Comparison of ENCODE assay signal across 9 mouse cellular contexts in genomic region chr6:71143894-71144455, GRCm38 (mm10). TPM values are rescaled to one million over a fixed set of nuclear protein-coding genes. Genes with fewer than 3 reads are reported as not detected.
DNase-seq lines count a peak whose midpoint lies in the region; ATAC-seq and TF ChIP-seq lines count a peak whose summit lies in the region.
"Had no signal": no experiment of that assay in that cellular context is flagged by ENCODE, and none has a peak within 500 bp of the region (broad histone marks: within the 10 kb centered on the region; RNA-seq: fewer than 3 reads in every experiment).

Gene Thnsl2 (minus strand): TSS chr6:71144439.

- intact Hi-C loops in gastrocnemius, postnatal 14 days (cut with DNase I; ENCODE audit: low total_unique reads): no loop called here
- intact Hi-C loops in left cerebral cortex, adult 2 months (cut with DNase I): loop anchor here (5.0 kb wide), 1 partner anchor 128 kb away; the partner anchor contains the start of gene Krcc1

- no peaks in the 10 kb centered on the region for H3K9me3 ChIP-seq in hindbrain, postnatal 0 days (ENCODE audit: low read length)

- WGBS in hindbrain, postnatal 0 days: under 1% methylated on average over 32 of the region's 32 CpGs

- H3K27me3 ChIP-seq in hindbrain, postnatal 0 days (ENCODE audit: insufficient read depth, low read length): no peaks in the 10 kb centered on the region

- TF ChIP-seq CTCF in hindbrain, postnatal 0 days (IDR thresholded peaks at IDR 0.05; ENCODE audit: low read depth): peak; percentile 70
- peak; percentile 61 for TF ChIP-seq CTCF in left cerebral cortex, adult 2 months (IDR thresholded peaks at IDR 0.05)

- peak within 1 kb of the TSS; percentile 59 for H3K4me3 ChIP-seq in hindbrain, postnatal 0 days (ENCODE audit: low read length)
- H3K4me3 ChIP-seq in left cerebral cortex, adult 2 months: peak within 1 kb of the TSS; percentile 78

- peak within 1 kb of the TSS; percentile 66 for H3K9ac ChIP-seq in hindbrain, postnatal 0 days (replicated peaks; ENCODE audit: low read length)

- H3K4me1 ChIP-seq in hindbrain, postnatal 0 days (ENCODE audit: insufficient read depth, low read length): no peaks in the 10 kb centered on the region; the same call in 1 of the 2 replicates

- H3K36me3 ChIP-seq in hindbrain, postnatal 0 days (ENCODE audit: insufficient read depth, low read length): no peaks in the 10 kb centered on the region

- DNase-seq in adrenal gland, adult 2 months: peak; percentile 85
- DNase-seq in embryo, embryonic 10 days (ENCODE audit: low spot score): peak; percentile 77
- DNase-seq in gastrocnemius, postnatal 14 days: peak; percentile 79
- DNase-seq in hindbrain, postnatal 0 days (ENCODE audit: low spot score): peak; percentile 82
- peak; percentile 48 to 56 for DNase-seq in left cerebral cortex, adult 2 months (ENCODE audit: extremely low spot score in 1 of 2, low spot score in 2 of 2)
- peak; percentile 73 for DNase-seq in lung, postnatal 36 days
- peak; percentile 81 for DNase-seq in retina, postnatal 1 day
- DNase-seq in urinary bladder, postnatal 25 days (ENCODE audit: low spot score): peak; percentile 45

- ATAC-seq in hindbrain, postnatal 0 days: peak; percentile 93

- H3K4me2 ChIP-seq in hindbrain, postnatal 0 days (ENCODE audit: low read depth, low read length): peak within 1 kb of the TSS; percentile 66

- H3K27ac ChIP-seq in hindbrain, postnatal 0 days: peak within 1 kb of the TSS; percentile 74
- peak within 1 kb of the TSS; percentile 84 for H3K27ac ChIP-seq in left cerebral cortex, adult 2 months

RNA-seq across cellular contexts. Expression of gene Thnsl2, which starts in this region (rescaled TPM):
- 10 to 100 TPM; 14.9 to 18.5 TPM for total RNA-seq in adrenal gland, adult 2 months (2021)
- 22.1 and 24.3 TPM in 2 replicates for polyA plus RNA-seq in adrenal gland, adult 2 months (2012; rRNA removed)
- 1 to 10 TPM; 5.9 to 6.2 TPM for total RNA-seq in gastrocnemius, postnatal 14 days (2021)
- 4.9 and 10.2 TPM in 2 replicates for total RNA-seq in hindbrain, postnatal 0 days (2014; rRNA removed)
- 6.6 and 6.8 TPM in 2 replicates for polyA plus RNA-seq in hindbrain, postnatal 0 days (2015; fragmentation: Nextera tagmentation; extraction: Ambion mirVana)
- total RNA-seq in left cerebral cortex, adult 2 months (2021): 1 to 10 TPM; 3.2 to 3.3 TPM
- total RNA-seq: neutrophil, adult 5-6 weeks had no signal

Comparison
In these comparisons a context has a peak if more than half of its experiments do, and no peak if none do; other contexts are left out.
1. Peak in every context shown above with its lines: DNase-seq, ATAC-seq, H3K4me3 ChIP-seq and H3K27ac ChIP-seq.